Mouse (Mus musculus) liver, adult 2 months (tissue): ENCODE results near the gene Gfap.

Source experiments
- CTCF ChIP-seq: fragments of 200-500 bp; IDR thresholded peaks from 2 replicates; pipeline ENCODE4 v1.5.1; 2011; ENCODE audit warnings: low read depth, low read length, control low read depth
- POLR2A ChIP-seq: fragments of 200-500 bp; IDR thresholded peaks from 2 replicates; pipeline ENCODE4 v1.6.1; 2011; ENCODE audit warnings: low read length, control low read depth; ENCODE audit not compliant: insufficient read depth; ENCODE audit errors: extremely low read depth

DNA sequence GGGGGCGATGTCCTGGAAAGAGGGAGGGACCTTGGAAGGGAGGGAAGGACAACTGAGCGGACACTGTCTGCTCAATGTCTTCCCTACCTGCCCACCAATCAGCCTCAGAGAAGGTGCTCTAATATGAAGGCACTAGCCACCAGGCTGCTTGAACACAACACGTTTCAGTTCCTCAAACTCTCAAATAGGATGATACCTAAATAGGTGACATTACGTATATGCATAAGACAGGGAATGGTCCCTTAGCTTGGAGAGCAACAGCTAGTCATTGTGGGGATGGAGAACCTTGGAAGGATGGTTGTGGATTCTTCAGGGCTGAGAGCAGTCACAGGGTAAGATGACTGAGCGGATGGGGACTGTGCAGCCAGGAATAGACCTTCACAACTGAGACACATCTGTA is 13.3 kb downstream of the Gfap start:
- TF ChIP-seq CTCF (no peak), POLR2A (no peak)
